Mouse (Mus musculus) C2C12 (cell line): Measurements from ENCODE around the gene D630003M21Rik.

Experiments
- CEBPB ChIP-seq: IDR thresholded peaks from one replicate; pipeline ENCODE4 v1.6.1; 2011; ENCODE audit warnings: low read depth, mild to moderate bottlenecking, control low read depth, moderate library complexity
- CTCF ChIP-seq: IDR thresholded peaks from one replicate; pipeline ENCODE4 v1.5.1; 2011; ENCODE audit not compliant: control insufficient read depth, insufficient read depth, insufficient read length
- FOSL1 ChIP-seq: IDR thresholded peaks from one replicate; pipeline ENCODE4 v1.8.0; 2011; ENCODE audit warnings: mild to moderate bottlenecking, low read length; ENCODE audit not compliant: poor library complexity, insufficient read depth, severe bottlenecking
- MAX ChIP-seq: IDR thresholded peaks from one replicate; pipeline ENCODE4 v1.6.1; 2011; ENCODE audit warnings: mild to moderate bottlenecking, control low read depth
- MYOD1 ChIP-seq: IDR thresholded peaks from one replicate; pipeline ENCODE4 v1.6.1; 2011; ENCODE audit warnings: low read depth; ENCODE audit not compliant: control insufficient read depth, insufficient read length
- MYOG ChIP-seq: IDR thresholded peaks from one replicate; pipeline ENCODE4 v1.6.1; 2011; ENCODE audit not compliant: control insufficient read depth, insufficient read length; ENCODE audit errors: extremely low read depth
- USF1 ChIP-seq: IDR thresholded peaks from one replicate; pipeline ENCODE4 v1.6.1; 2011; ENCODE audit warnings: low read depth, mild to moderate bottlenecking, control low read depth, moderate library complexity

DNA sequence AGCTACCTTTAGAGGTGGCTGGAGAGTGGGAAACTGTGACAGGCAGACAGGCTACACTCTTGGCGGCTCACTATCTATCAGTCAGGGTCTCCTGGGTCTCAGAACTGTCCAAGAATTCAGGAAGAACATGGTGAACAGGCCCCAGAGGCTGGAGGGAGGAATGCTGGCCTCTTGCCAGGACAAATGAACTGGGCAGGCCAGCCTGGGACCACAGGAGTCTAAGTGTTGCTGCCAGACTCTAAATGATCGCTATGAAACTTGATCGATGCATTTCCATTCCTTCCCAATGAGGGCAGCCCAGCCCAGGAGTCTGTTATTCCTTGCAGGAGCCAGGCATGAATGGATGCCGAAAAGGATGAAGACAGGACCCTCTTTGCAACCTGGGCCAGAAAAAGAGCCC lies 6.4 kb downstream of the D630003M21Rik start:
- TF ChIP-seq CTCF (no peak), USF1 (no peak), MAX (no peak), MYOD1 (no peak), CEBPB (no peak), MYOG (no peak), FOSL1 (no peak)
